Mouse (Mus musculus) liver, embryonic 11.5 days (tissue): ENCODE measurements at regions not wholly inside any gene's neighbourhood (a gene's known extent, or its start where the extent isn't known, plus 50 kb on each side); places are given as distances from the start of the nearest gene placed in this dataset.

ENCODE experiments used
- ATAC-seq: fragments of 200-750 bp; cut with Nextera tagmentation; replicated peaks from 2 replicates; pipeline ENCODE4 v1.8.0; 2017; ENCODE audit warnings: moderate number of reproducible peaks, mild to moderate bottlenecking, moderate TSS enrichment, moderate library complexity; ENCODE audit not compliant: low FRiP score
- DNase-seq: peaks from one replicate; pipeline ENCODE4 v3.0.0-alpha.2; 2017; ENCODE audit warnings: low spot score
- H3K27ac ChIP-seq: fragments of 300-500 bp; sonication (generic); 2 replicates; pipeline ENCODE4 v1.5.1; 2014; ENCODE audit warnings: mild to moderate bottlenecking, low read depth, low read length, control low read depth
- H3K27me3 ChIP-seq: fragments of 300-500 bp; sonication (generic); replicated peaks from 2 replicates; pipeline ENCODE4 v1.6.1; 2014; ENCODE audit warnings: low read length, mixed read lengths; ENCODE audit not compliant: control insufficient read depth, insufficient read depth
- H3K36me3 ChIP-seq: fragments of 300-500 bp; sonication (generic); 2 replicates; pipeline ENCODE4 v1.6.1; 2014; ENCODE audit warnings: mild to moderate bottlenecking, low read length, moderate library complexity, mixed read lengths; ENCODE audit not compliant: control insufficient read depth, insufficient read depth
- H3K4me1 ChIP-seq: fragments of 300-500 bp; sonication (generic); replicated peaks from 2 replicates; pipeline ENCODE4 v1.6.1; 2014; ENCODE audit warnings: low read length, mixed read lengths; ENCODE audit not compliant: control insufficient read depth, insufficient read depth
- H3K4me2 ChIP-seq: fragments of 300-500 bp; sonication (generic); 2 replicates; pipeline ENCODE4 v1.6.1; 2014; ENCODE audit warnings: mild to moderate bottlenecking, control low read depth, moderate library complexity
- H3K4me3 ChIP-seq: fragments of 300-500 bp; sonication (generic); 2 replicates; pipeline ENCODE4 v1.5.1; 2014; ENCODE audit warnings: low read depth, low read length, control low read depth
- H3K9ac ChIP-seq: fragments of 300-500 bp; sonication (generic); 2 replicates; pipeline ENCODE4 v1.6.1; 2014; ENCODE audit warnings: low read depth, low read length, control low read depth
- H3K9me3 ChIP-seq: fragments of 300-500 bp; sonication (generic); 2 replicates; pipeline ENCODE4 v1.6.1; 2016; ENCODE audit warnings: low read length, inconsistent platforms, mixed read lengths; ENCODE audit not compliant: control insufficient read depth
- WGBS: fragments of 180-500 bp; shearing (Covaris S2); extraction: QIAGEN DNeasy Blood & Tissue Kit; methylation state at CpG from one replicate; pipeline ENCODE4 v1.1.7; 2014; 5-methylcytosine and 5-hydroxymethylcytosine counted together

DNA sequence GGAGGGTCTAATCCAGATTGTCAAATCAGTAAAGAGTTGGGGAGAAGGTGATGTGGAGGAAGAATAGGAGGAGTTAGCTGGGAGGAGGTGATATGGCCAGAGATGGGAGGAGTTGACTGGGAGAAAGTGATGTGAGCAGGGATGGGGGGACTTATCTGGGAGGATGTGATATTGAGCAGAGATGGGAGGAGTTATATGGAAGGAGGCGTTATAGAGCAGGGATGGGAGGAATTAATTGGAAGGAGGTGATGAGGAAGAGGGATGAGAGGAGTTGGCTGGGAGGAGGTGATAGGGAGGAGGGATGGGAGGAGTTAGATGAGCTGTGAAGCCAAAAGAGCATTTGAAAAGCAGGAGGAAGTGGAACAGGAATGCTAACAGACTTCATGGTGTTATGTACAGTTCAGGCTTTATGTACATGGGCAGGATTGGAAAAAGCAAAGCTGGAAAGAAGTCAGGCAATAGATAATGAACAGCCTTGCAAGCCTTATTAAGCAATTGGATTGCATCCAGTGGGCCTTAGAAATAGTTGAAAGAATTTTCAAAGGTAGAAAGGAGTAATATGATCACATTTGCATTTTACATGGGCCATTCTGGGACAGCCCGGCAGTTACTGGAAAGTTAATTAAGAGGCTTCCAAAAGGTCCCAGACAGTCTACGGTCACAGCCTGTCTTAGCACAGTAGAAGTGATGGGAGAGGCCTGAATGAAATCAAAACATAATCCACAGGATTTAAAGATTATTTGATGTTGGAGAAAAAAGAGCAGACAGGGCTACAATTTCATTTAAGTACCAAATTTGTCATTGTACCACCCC, 357.4 kb downstream of the Tmem135 start:
- DNase-seq = no peak
- Histone ChIP-seq H3K27ac (no peak overlapping the region), H3K27me3 (no peaks in the 10 kb centered on the region), H3K4me3 (no peak overlapping the region), H3K4me2 (no peak overlapping the region), H3K9ac (no peak overlapping the region), H3K4me1 (no peaks in the 10 kb centered on the region), H3K36me3 (no peaks in the 10 kb centered on the region), H3K9me3 (no peaks in the 10 kb centered on the region)
- no peak for ATAC-seq
- WGBS = 74% methylated on average over 3 of the region's 3 CpGs

DNA sequence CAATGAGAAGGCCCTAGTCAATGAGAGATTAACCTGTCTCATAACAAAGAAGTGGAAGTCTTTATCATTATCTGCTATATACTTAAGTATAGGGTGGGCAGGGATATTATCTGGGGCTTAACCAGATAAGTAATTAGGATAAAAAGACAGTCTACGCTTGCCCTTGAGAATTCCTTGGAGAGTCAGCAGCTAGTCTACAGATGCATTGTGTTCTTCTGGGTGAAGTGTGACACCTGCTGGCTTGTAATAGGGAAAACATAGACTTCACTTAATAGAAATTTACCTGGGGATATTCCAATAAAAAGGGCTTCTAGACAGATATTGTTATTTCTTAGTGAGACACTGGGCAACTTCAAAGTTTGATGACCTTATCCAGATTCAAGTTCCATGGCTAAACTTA, 361.0 kb downstream of the Tmem135 start:
- H3K4me3 ChIP-seq = no peak overlapping the region
- no peak for ATAC-seq
- no peaks in the 10 kb centered on the region for H3K36me3 ChIP-seq
- H3K9me3 ChIP-seq = no peaks in the 10 kb centered on the region
- no peak overlapping the region for H3K9ac ChIP-seq
- H3K4me1 ChIP-seq = no peaks in the 10 kb centered on the region
- DNase-seq = no peak
- H3K4me2 ChIP-seq = no peak overlapping the region
- H3K27ac ChIP-seq = no peak overlapping the region
- WGBS = 62% methylated on average over 1 of the region's 1 CpGs
- H3K27me3 ChIP-seq = no peaks in the 10 kb centered on the region

DNA sequence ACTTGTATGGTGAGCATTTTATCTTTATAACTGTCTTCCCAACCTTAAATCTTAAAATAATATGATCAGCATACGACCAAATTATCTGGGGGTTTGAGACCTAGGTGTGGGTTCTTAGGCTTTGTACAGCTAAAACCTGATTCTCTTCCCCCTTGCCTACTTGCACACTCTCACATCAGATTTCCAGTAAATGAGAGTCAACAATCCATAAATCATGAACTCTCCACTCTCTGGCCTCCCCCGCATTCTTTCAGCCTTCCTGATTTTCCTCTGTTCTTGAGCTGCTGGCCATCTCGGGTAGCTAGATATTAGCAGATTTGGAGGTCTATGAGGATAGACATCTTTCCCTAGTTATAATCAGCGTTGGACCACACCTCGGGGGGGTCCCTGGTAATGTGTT, 362.7 kb downstream of the Tmem135 start:
- DNase-seq = no peak
- Histone ChIP-seq H3K27ac (no peak overlapping the region), H3K4me1 (no peaks in the 10 kb centered on the region), H3K4me2 (no peak overlapping the region), H3K27me3 (no peaks in the 10 kb centered on the region), H3K4me3 (no peak overlapping the region), H3K36me3 (no peaks in the 10 kb centered on the region), H3K9me3 (no peaks in the 10 kb centered on the region), H3K9ac (no peak overlapping the region)
- 67% methylated on average over 5 of the region's 5 CpGs for WGBS
- no peak for ATAC-seq

DNA sequence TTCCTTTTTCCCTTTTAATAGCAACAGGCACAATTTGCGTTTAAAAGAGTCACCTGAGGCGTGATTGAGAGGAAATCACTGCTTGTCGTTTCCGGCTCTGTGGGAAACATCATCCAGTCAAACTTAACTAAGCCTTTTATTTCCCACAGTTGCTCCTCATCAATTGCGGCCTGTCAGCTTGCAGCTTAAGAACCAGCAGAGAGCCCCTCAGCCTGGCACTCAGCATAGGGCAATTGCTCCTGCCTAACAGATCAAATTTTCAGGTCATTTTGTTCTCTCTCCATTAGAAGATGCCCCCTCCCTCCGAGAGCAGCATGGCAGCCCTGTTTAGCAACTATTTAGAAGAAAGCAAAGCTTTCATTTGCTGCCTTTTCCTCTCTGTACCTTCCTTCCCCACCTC, 363.9 kb downstream of the Tmem135 start:
- 34% methylated on average over 6 of the region's 6 CpGs for WGBS

DNA sequence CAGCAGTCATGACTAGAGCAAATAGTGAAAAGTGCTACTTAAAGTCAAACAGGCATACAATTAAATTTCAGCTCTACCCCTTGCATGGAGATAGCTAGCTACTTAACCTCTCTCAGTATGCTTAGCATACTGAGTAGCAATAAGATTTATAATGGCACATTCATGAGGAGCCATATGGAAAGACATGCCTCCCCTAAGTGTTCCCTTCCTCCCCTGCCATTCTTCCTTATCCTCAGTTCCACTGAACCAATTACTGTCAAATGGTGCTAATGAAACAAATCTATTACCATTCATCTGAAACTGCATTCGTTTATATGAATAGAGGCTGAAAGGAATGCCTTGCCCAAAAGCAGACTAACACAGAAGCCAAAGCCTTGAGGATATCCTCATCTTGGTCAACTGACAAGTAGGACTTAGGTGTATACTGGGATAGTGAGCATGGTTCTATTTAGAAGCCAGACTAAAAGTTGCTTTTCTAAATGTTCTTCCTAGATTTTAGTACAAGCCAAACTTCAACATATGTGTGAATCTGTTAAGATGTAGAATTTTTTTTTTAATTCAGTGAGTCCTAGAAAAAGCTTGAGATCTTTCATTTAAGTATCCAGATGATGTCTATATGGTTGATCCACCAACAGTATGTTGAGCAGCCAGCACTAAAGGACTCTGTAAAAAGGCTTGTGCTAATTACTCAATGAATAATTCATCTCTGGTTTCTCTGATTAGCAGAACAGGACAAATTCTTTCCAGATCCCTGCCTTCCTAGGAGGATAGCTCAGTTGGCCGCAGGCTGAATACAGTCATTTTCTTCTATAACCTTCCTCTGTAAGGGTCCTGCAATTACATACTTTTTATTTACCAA, 368.7 kb downstream of the Tmem135 start:
- no peak for ATAC-seq

More for the DNA sequence above, 363.9 kb downstream of the Tmem135 start:
- no peaks in the 10 kb centered on the region for H3K9me3 ChIP-seq
- H3K4me1 ChIP-seq = no peaks in the 10 kb centered on the region
- DNase-seq (no peak), ATAC-seq (no peak)
- no peaks in the 10 kb centered on the region for H3K36me3 ChIP-seq
- no peak overlapping the region for H3K4me3 ChIP-seq
- H3K27me3 ChIP-seq = no peaks in the 10 kb centered on the region
- H3K27ac ChIP-seq = no peak overlapping the region
- no peak overlapping the region for H3K4me2 ChIP-seq
- no peak overlapping the region for H3K9ac ChIP-seq

DNA sequence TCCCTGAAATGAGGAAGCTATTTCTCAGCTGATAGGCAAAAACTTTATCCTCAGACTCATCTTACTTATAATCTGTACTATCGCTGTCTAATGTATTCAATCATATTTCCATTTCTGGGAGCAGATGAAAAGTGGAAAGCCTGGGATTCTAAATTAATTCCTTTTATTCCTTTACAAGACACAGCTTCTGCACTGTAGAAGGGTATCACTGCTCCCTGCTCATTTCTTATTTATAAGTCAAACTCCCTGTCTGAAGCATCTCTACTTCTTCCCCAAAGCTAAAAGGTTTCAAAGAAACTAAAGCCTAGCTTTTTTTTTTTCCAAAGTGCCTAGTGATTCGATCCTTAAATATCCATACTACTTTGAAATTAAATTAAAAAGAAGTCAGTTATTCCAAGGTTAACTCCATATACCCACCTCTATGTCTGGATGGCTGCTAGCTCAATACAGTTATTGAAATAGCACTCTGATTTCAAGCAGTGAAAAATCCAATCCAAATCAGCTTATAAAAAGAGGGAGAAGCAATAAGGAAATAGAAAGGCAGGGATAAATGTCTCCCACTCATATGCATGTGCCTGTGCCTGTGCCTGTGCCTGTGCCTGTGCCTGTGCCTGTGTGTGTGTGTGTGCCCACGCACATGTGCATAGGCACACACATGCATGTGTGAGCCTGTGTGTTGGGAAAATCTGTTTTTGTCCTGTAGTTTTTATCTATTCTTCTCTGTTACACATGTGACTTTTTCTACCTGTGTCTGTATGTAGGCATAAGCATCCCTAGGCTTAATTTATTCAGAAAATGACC, 380.6 kb downstream of the Tmem135 start:
- H3K9ac ChIP-seq = no peak overlapping the region
- H3K4me2 ChIP-seq = no peak overlapping the region
- H3K27me3 ChIP-seq = no peaks in the 10 kb centered on the region
- no peak overlapping the region for H3K27ac ChIP-seq
- DNase-seq (no peak), ATAC-seq (no peak)
- WGBS = 75% methylated on average over 3 of the region's 3 CpGs
- H3K36me3 ChIP-seq = no peaks in the 10 kb centered on the region
- H3K4me3 ChIP-seq = no peak overlapping the region
- no peaks in the 10 kb centered on the region for H3K9me3 ChIP-seq
- H3K4me1 ChIP-seq = no peaks in the 10 kb centered on the region

More for the DNA sequence above, 368.7 kb downstream of the Tmem135 start:
- WGBS = 72% methylated on average over 2 of the region's 2 CpGs
- no peaks in the 10 kb centered on the region for H3K27me3 ChIP-seq
- DNase-seq = no peak
- H3K9me3 ChIP-seq = no peaks in the 10 kb centered on the region
- H3K27ac ChIP-seq = no peak overlapping the region
- H3K4me1 ChIP-seq = no peaks in the 10 kb centered on the region
- no peaks in the 10 kb centered on the region for H3K36me3 ChIP-seq
- H3K4me2 ChIP-seq = no peak overlapping the region
- H3K4me3 ChIP-seq = no peak overlapping the region
- no peak overlapping the region for H3K9ac ChIP-seq

DNA sequence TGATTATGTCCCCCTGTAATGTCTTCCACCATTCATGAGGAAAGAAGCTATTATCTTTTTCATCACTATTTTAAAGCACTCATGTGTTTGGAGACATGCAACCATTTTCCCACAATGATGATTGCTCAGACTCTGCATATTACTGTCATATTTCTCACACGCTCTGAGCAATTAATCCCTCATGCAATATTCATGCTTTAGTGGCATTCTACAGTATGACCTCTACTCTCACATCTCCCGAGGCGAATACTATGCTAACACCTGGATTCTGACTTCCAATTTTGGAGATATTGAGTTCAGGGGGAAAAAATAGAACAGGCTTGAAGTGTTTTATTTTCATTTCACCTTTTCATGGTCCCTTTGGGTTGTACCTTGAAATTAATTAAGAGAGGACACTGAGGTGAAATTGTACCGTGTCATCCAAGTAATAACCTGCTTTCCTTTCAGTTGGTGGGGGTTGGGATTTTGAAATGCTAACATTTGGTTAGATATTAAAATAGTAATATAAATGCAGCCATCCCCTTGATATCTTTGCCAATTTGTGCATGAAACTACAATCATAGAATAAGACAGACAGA, 405.1 kb downstream of the Tmem135 start:
- Histone ChIP-seq H3K4me2 (no peak overlapping the region), H3K27ac (no peak overlapping the region), H3K9ac (no peak overlapping the region), H3K4me1 (no peaks in the 10 kb centered on the region), H3K9me3 (no peaks in the 10 kb centered on the region), H3K4me3 (no peak overlapping the region), H3K36me3 (no peaks in the 10 kb centered on the region), H3K27me3 (no peaks in the 10 kb centered on the region)
- ATAC-seq (no peak), DNase-seq (no peak)
- 85% methylated on average over 4 of the region's 4 CpGs for WGBS

DNA sequence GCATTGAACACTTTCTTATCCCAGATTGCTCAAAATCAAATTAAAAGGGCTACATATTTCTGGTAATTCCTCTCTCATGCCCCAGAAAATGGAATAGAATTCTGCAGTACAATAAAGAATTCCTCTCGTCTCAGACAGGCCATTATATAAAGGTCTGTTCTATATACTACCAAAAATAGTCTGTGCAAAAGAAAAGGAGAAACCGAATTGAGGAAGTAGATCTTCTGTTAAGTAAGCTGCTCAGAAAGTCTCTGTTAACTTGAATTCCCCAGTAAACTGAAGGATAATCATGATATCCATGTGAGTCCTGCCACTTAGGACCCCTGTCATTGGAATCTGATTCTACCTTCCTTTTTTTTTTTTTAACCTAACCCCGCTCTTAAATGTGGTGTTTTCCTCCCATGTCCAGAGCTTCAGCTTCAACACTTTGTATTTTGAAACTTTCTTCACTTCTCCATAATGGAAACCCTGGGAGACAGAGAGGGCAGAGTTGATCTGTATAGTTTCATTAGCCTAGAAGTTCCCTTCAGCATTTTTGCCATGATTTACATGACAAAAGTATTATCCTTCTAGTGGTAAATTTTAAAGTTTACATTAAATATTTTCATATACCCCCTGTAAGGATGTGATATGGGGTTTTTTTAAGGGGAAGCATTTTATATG, 406.1 kb downstream of the Tmem135 start:
- Histone ChIP-seq H3K4me1 (no peaks in the 10 kb centered on the region), H3K27ac (no peak overlapping the region), H3K27me3 (no peaks in the 10 kb centered on the region), H3K4me3 (no peak overlapping the region), H3K36me3 (no peaks in the 10 kb centered on the region), H3K4me2 (no peak overlapping the region), H3K9me3 (no peaks in the 10 kb centered on the region), H3K9ac (no peak overlapping the region)
- 53% methylated on average over 3 of the region's 3 CpGs for WGBS
- DNase-seq = no peak
- no peak for ATAC-seq
